Mouse (Mus musculus) G1E-ER4 (cell line): ENCODE results near the gene Rrad. TPM values are rescaled to one million over a fixed set of nuclear protein-coding genes. Genes with fewer than 3 reads are reported as not detected.

Experiments
- GATA1 ChIP-seq: IDR thresholded peaks from one replicate; pipeline ENCODE4 v1.8.0; 2012; ENCODE audit warnings: low read length, inconsistent platforms
- polyA plus RNA-seq: library from polyadenylated mRNA; stranded (reverse); fragments of >175 nt; gene quantifications from 2 replicates; pipeline ENCODE4 v1.2.3, GENCODE M21; 2012

The Rrad gene
- 2.5 and 3.1 TPM in 2 replicates for polyA plus RNA-seq

- TF ChIP-seq GATA1: no peak
These were observed at the start of gene Rrad for GRCm38 (mm10) chr8:104630981-104631663. Gene Rrad (minus strand): TSS chr8:104631327.

DNA sequence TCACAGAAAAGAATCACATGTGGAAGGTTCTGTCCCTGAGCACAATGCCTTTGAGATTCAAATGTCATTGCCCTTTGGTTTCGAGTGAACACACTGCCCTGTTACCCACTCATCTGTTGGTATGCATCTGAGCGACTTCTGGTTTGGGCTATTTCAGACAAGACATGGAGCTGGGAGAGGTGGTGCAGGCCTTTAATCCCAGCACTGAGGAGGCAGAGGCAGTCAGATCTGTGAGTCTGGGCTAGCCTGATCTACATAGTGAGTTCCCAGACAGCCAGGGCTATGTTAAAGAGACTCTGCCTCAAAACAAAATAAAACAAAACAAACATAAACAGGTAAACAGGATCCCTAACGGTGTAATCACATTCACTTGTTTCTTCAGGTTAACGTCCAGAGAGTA is 24.5 kb upstream of the Rrad start:
- TF ChIP-seq GATA1: no peak

DNA sequence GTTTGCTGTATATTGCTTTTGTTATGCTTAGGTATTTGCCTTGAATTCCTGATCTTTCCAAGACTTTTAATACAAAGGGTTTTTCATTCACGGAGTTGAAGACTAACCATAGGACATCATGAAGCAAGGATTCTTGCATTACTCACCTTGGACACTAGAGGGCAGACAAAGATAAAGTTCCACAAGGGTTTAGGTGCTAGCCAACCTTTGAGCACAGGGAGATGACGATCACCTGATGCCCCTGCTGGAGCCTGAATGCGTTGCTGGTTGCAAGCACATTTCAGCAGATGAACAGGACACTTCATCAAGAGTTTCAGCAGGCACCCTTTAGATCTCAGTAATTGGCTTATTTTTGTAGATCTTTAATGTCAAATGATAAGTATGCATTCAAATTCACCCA is 23.9 kb upstream of the Rrad start:
- TF ChIP-seq GATA1: no peak

- TF ChIP-seq GATA1: no peak
These were observed 11.2 kb upstream of the Rrad start for GRCm38 (mm10) chr8:104642324-104642654.

DNA sequence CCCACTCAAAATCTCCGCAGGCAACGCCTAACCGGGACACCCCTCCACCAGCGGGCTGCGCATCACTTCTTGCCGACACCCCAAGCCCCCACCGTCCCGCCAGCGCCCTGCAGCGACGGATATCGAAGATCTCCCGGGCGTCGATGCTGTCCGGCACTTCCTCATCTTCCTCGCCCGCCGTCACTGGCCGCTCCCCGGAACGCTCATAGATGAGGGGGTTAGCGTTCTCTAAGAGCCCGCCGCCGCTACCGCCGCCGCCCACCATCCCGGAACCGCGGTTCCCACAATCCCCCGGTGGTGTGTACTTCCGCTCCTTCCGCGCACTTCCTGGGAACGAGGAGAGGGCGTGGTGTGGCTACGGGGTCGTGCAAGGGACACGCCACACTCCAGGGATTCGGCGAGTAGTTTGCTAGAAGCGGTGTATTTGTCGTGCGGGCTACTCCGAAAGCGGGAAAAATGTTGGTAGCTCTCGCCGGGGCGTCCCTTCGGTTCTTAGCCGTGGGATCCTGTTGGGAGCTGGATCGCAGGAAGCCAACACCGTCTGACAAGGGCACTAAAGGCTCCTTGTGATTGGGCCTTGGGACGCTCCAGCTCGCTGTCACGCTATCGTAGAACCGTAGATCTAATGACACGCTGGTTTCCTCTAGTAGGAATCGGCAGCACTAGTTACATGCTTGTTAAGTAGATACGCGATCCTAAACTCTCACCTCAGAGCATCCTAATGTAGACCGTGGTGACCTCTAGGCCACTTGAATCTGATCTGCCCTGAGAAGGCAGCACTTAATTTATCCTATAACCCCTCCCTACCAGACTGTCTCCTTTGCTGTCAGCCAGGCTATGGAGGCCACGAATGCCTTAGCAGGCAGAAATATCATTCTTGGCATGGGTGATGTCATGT is 10.5 kb upstream of the Rrad start, which contains the start of gene Ciao2b:
Gene Ciao2b (minus strand): TSS at position 540 of the 898 bp plus-strand sequence.
- no peak for TF ChIP-seq GATA1

DNA sequence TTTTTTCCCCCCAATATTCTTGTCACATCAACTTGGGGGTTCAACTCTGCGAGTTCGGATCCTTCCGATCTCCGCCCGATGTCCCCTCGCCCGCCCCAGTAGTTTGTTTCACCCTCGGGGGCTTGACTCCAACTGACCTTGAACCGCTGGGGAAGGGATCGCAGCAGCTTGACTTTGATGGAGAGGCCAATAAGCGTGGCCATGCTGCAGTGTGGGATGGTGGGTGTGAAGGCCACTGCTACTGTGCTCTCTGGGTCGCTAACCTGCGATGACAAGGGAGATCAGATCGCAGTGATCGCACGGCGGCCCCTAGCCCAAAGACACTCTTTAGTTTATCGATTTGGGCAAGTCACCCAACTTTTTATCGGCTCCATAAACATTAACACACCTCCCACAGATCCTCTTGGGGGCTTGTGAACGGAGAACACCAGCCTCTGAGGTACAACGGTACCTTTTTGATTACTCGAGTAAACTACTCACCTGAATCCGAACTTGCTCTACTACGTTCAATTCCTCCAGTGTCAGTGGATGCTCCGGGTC is 9.8 kb upstream of the Rrad start:
- TF ChIP-seq GATA1: no peak

DNA sequence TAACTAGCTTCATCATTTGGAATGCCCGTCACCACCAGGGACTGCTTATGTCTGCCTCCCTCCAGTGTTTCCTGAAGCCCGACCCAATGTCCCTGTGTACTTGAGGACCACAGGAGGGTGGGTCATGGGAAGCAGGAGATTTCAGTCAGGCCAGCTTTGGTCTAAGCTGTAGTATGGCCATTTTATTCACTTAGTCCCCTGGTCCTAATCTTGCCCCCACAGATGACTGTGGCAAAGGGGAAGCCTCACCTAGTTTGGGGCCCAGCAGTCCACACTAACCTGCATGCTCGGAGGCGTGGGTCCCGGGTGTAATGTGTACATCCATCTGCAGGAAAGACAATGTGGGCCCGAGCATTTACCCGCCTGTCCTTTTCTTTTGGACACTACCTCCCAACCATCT is 9.1 kb upstream of the Rrad start:
- no peak for TF ChIP-seq GATA1

DNA sequence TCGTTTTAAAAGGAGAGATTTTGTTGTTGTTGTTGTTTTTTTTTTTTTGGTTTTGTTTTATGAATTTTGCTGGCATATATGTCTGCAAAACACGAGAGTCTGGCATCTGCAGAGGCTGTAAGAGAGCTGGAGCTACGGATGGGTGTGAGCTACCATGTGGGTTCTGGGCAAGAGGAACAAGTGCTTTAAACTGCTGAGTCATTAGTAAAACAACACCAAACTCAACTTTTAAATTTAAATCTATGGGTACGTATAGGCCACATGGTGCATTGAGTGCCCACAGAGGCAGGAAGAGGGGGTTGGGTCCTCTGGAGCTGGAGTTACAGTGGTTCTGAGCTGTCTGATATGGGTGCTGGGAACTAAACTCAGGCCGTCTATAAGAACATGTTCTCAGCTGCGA is 6.9 kb upstream of the Rrad start:
- TF ChIP-seq GATA1: no peak

DNA sequence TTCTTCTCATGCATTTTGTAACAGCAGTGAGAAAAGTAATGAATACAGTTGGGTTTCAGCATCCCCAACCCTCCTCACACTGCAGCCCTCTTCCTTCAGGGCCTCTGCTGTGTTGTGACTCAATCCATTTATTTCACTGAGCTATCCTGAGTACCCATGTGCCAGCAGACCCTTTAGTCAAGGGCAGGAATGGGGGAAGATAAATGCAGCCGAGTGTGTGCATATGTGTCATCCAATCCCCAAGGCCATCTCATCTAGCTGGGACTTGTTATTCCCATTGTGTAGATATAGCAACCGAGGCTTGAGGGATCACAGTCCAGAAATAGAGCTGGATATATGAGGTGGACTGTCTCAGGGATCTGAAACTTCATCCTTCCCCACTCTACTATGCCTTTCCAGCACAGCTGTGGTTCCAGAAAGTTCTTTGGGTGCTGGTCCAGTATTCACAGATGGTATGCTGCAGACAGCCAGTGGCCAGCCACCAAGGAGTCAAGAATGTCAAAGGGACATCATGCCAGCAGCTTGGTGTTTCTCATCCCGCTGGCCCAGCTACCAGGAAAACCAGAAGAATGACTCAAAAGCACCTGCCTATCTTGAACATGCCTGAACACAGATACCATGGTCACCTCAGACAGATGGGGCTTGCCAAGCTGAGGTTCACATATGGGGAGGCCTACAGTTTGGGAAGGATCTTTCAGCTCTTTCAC is 4.0 kb upstream of the Rrad start:
- no peak for TF ChIP-seq GATA1

GRCm38 (mm10) chr8:104633156-104633744 is 2.1 kb upstream of the Rrad start:
- no peak for TF ChIP-seq GATA1

DNA sequence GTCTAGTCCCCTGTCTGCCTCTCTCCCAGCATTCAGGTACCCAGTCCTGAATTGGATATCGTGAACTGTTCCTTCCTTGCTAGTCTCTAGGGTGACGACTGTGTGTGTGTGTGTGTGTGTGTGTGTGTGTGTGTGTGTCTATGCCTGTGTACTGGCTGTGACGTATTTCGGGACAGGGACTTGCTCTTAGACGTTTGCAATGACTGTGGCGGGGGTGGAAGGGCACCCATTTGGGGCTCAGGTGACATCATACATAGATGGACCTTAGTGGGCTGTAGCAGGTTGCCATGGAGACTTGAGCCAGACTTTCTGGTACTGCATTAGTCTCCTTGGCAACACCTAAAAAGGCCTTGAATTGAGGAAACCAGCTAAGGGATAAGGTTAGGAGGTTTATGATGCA is 1.4 kb upstream of the Rrad start:
- no peak for TF ChIP-seq GATA1

GRCm38 (mm10) chr8:104631975-104632374 is 848 bp upstream of the Rrad start:
- no peak for TF ChIP-seq GATA1

- no peak for TF ChIP-seq GATA1
These were observed 553 bp downstream of the Rrad start for GRCm38 (mm10) chr8:104630574-104630973.

DNA sequence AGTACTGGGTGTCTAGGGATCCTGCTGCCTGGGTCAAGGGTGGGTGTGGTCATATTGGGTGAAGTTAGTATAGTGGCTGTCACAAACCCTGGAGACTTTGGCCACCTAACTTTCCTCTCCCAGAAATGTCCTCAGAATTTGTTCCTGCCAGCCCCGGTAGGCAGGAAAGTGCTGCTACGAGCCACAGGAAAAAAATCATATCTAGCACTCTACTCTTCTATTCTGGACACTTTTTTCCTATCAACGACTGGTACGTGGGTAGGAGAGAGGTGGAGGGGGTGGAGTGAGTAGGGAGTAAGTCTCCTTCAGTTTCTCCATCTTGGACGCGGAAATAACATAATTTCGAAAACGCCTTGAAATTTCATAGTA is 1.0 kb downstream of the Rrad start:
- TF ChIP-seq GATA1: no peak

GRCm38 (mm10) chr8:104629306-104630110 is 1.6 kb downstream of the Rrad start:
- no peak for TF ChIP-seq GATA1
